Mouse (Mus musculus) kidney, adult 2 months (tissue): ENCODE measurements at regions not wholly inside any gene's neighbourhood (a gene's known extent, or its start where the extent isn't known, plus 50 kb on each side); places are given as distances from the start of the nearest gene placed in this dataset.
"Not testable (repeated sequence)": the region's sequence is repeated elsewhere in the genome, so short reads cannot be mapped to it uniquely, and the experiment has no call there.

Source experiments
- DNase-seq: peaks from one replicate; pipeline ENCODE4 v3.0.0; 2021
- H3K27ac ChIP-seq: fragments of 200-500 bp; 2 replicates; pipeline ENCODE4 v1.5.1; 2012; ENCODE audit warnings: low read depth, low read length, control low read depth, inconsistent platforms; ENCODE audit not compliant: insufficient read depth
- H3K27me3 ChIP-seq: fragments of 200-500 bp; replicated peaks from 2 replicates; pipeline ENCODE4 v1.6.1; 2012; ENCODE audit warnings: mild to moderate bottlenecking, moderate library complexity, low read length, inconsistent platforms; ENCODE audit not compliant: control insufficient read depth, insufficient read depth
- H3K36me3 ChIP-seq: fragments of 200-500 bp; 2 replicates; pipeline ENCODE4 v1.6.1; 2012; ENCODE audit warnings: mild to moderate bottlenecking, moderate library complexity, low read length, inconsistent platforms; ENCODE audit not compliant: control insufficient read depth, insufficient read depth
- H3K4me1 ChIP-seq: fragments of 200-500 bp; 2 replicates; pipeline ENCODE4 v1.6.1; 2011; ENCODE audit warnings: low read length; ENCODE audit not compliant: control insufficient read depth, insufficient read depth
- H3K4me3 ChIP-seq: fragments of 200-500 bp; 2 replicates; pipeline ENCODE4 v1.5.1; 2011; ENCODE audit warnings: mild to moderate bottlenecking, low read depth, low read length, control low read depth; ENCODE audit not compliant: insufficient read depth
- CTCF ChIP-seq: fragments of 200-500 bp; conservative IDR thresholded peaks from 2 replicates; pipeline ENCODE4 v1.5.1; 2011; ENCODE audit warnings: low read depth, mild to moderate bottlenecking, control low read depth, low read length, moderate library complexity, mixed read lengths; ENCODE audit not compliant: insufficient read depth, insufficient read length
- POLR2A ChIP-seq: fragments of 200-500 bp; IDR thresholded peaks from one replicate; pipeline ENCODE4 v1.6.1; 2011; ENCODE audit warnings: low read depth, low read length, control low read depth
- WGBS: fragments of 180-500 bp; shearing (Covaris S2); methylation state at CpG from one replicate; pipeline ENCODE4 v1.1.7; 2018; 5-methylcytosine and 5-hydroxymethylcytosine counted together

DNA sequence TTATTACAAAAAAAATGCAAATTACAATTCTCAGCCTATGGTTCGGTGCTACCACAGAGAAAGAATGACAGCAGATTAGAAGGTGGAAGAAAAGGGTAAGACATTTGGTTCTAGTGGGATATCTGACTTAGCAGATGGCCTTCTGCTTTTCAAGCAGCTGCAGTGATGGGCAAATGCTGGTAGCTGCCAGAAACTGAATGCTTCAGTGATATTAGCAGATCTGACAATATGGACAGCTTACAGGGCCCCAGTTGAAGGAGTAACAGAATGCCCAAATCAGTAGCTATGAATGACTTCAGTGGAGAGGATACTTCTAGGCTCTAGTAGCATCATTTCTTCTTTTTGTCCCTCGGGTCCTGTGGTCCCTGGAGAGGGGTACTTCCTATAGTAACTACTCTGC, 143.9 kb upstream of the Rps6ka3 start:
- H3K4me1 ChIP-seq: no peaks in the 10 kb centered on the region
- DNase-seq: no peak
- no peak for TF ChIP-seq POLR2A
- TF ChIP-seq CTCF: no peak
- no peaks in the 10 kb centered on the region for H3K27me3 ChIP-seq
- no peak overlapping the region for H3K4me3 ChIP-seq
- whole genome bisulfite sequencing: 81% methylated on average over 2 of the region's 2 CpGs
- H3K27ac ChIP-seq: no peak overlapping the region
- H3K36me3 ChIP-seq: no peaks in the 10 kb centered on the region

DNA sequence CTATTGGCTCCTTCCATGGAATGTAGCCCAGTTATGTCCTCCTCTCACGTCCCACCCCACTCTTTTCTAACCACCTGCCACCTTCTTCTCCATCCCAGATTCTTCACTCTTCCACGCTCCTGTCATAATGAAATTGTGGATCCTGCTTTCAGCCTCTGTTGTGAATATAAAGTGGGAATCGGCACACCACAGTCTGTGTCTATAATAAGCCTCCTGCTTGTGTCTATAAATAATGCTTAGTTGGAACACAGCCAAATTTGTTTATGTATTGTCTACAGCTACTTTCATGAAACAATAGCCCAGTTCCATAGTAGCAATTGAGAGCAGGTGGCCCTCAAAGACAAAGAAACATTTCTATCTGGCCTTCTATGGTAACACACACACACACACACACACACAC, 137.5 kb upstream of the Rps6ka3 start:
- 67% methylated on average over 3 of the region's 3 CpGs for WGBS

DNA sequence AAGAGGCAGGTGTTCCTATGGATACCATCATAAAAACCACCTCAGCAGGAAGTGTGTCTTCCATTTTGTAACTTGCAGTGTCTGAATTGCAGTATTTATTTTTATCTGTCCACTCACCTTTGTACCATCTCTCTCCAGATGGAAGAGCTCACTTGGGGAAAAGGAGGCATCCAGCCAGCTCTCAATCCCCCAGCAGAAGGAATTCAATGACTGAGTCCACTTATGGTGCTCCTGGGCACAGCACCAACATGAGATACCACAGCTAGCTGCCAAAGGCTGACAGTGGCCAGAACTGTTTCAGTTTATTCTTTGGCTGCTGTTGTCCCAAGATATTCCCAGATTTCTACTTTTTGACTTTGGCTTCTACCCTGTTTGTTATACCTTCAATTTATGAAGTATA, 136.6 kb upstream of the Rps6ka3 start:
- Histone ChIP-seq H3K4me1 (no peaks in the 10 kb centered on the region), H3K36me3 (no peaks in the 10 kb centered on the region), H3K4me3 (no peak overlapping the region), H3K27me3 (no peaks in the 10 kb centered on the region), H3K27ac (no peak overlapping the region)
- no peak for DNase-seq
- TF ChIP-seq CTCF: no peak
- TF ChIP-seq POLR2A: no peak

More for the DNA sequence above, 137.5 kb upstream of the Rps6ka3 start:
- no peak for TF ChIP-seq POLR2A
- TF ChIP-seq CTCF: no peak
- Histone ChIP-seq H3K4me3 (no peak overlapping the region), H3K27me3 (no peaks in the 10 kb centered on the region), H3K36me3 (no peaks in the 10 kb centered on the region), H3K27ac (no peak overlapping the region), H3K4me1 (no peaks in the 10 kb centered on the region)
- DNase-seq: no peak

DNA sequence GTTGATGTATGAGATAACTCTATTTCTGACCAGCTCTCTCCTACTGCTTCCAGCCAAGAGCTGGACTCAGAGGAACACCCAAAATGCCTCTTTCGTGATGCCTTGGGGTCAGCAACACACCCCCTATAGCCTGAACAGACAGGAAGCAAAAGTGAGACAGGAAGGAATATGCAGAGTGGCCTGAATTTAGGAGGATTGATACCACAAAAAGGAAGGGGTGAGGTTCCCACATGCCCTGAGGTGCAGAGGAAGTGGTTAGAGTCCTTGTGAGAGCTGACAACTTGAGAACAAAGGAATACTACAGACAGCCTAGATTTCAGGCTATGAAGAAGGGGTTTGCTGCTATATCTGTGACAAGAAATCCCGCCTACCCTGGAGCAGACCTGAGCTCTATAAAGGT, 129.6 kb upstream of the Rps6ka3 start:
- Histone ChIP-seq H3K27ac (no peak overlapping the region), H3K4me3 (no peak overlapping the region), H3K27me3 (no peaks in the 10 kb centered on the region), H3K4me1 (no peaks in the 10 kb centered on the region), H3K36me3 (no peaks in the 10 kb centered on the region)
- 85% methylated on average over 2 of the region's 2 CpGs for WGBS
- TF ChIP-seq CTCF: no peak
- TF ChIP-seq POLR2A: no peak
- no peak for DNase-seq

DNA sequence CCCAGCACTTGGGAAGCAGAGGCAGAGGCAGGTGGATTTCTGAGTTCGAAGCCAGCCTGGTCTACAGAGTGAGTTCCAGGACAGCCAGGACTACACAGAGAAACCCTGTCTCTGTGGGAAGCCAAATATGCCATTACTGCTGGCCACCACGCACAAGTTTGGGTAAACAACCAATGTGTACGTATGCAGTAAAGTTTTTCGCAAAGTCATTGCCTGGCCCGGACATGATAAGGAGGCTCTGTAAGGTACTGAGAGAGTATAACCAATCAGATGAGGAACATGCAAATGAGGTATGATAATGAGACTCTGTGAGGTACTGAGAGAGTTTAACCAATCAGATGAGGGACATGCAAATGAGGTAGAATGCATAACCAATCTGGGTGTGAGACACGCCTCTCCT, 99.5 kb upstream of the Rps6ka3 start:
- not testable (repeated sequence) for H3K36me3 ChIP-seq, H3K27ac ChIP-seq, DNase-seq, H3K4me3 ChIP-seq, H3K4me1 ChIP-seq, H3K27me3 ChIP-seq
- 95% methylated on average over 6 of the region's 6 CpGs for WGBS

DNA sequence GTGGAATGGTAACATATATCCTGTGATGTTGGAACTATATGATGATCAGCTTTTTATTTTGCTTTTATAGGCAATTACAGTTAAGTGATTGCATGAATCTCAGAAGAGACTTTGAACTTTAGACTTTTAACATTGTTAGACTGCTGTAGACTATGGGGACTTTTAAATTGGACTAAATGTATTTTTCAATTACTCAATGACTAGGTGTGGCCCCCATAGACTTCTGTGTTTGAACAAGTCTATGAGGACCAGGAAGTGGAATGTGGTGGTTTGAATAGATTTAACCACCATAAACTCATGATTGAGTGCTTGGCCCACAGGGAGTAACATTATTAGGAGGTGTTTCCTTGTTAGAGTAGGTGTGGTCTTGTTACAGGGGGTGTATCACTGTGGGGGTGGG, 93.9 kb upstream of the Rps6ka3 start:
- Histone ChIP-seq H3K36me3 (no peaks in the 10 kb centered on the region), H3K27ac (no peak overlapping the region), H3K4me1 (no peaks in the 10 kb centered on the region), H3K4me3 (no peak overlapping the region), H3K27me3 (no peaks in the 10 kb centered on the region)
- TF ChIP-seq POLR2A: no peak
- TF ChIP-seq CTCF: no peak
- DNase-seq: no peak

DNA sequence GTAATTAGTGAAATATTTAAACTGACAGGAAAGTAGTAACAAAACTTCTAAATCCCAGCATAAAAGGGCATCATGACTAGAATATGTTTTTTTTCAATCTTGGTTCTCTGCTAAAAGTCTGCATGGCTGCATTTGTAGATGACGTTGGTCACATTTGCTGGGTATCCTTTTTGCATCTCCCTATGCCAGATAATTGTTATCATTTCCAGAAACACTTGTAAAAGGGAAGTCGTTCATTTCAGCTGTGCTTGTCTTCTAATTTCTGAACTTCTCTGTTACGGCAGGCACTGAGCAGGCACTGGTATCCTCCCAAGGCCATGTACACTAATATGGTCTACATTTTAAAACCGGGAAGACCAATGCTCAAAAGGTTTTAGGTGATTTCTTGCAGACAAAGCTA, 69.6 kb upstream of the Rps6ka3 start:
- TF ChIP-seq CTCF: no peak
- TF ChIP-seq POLR2A: no peak
- Histone ChIP-seq H3K27me3 (no peaks in the 10 kb centered on the region), H3K4me1 (no peaks in the 10 kb centered on the region), H3K27ac (no peak overlapping the region), H3K4me3 (no peak overlapping the region), H3K36me3 (no peaks in the 10 kb centered on the region)
- WGBS: 72% methylated on average over 4 of the region's 4 CpGs
- DNase-seq: no peak

DNA sequence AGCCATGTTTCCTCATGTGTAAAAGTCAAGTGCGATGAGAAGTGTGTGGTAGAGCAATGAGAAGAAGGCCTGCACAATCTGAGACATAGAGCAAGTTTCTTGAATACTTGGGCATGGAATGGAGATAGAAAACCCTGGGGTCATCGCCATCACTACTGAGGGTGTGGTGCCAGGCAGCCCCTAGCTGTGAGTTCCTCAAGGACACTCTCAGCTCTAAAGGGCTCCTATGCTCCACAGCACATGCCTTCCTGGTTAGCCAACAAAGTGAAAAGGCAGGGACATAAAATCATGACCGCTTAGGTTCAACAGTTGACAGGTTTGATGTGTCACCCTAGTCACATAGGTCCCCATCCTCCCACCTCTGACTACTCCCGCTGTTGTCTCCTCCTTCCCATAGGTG, 66.8 kb upstream of the Rps6ka3 start:
- Histone ChIP-seq H3K4me1 (no peaks in the 10 kb centered on the region), H3K27ac (no peak overlapping the region), H3K4me3 (no peak overlapping the region), H3K36me3 (no peaks in the 10 kb centered on the region), H3K27me3 (no peaks in the 10 kb centered on the region)
- no peak for DNase-seq
- WGBS: 55% methylated on average over 4 of the region's 4 CpGs
- TF ChIP-seq CTCF (no peak), POLR2A (no peak)
